Mouse (Mus musculus) liver, embryonic 15.5 days (tissue): Measurements from ENCODE around the gene Arhgap4. TPM values are rescaled to one million over a fixed set of nuclear protein-coding genes. Genes with fewer than 3 reads are reported as not detected.
A peak's percentile ranks its signal among the peaks of the same experiment; 100 is the strongest.

Source experiments
- ATAC-seq: fragments of 200-750 bp; cut with Nextera tagmentation; 2 replicates; pipeline ENCODE4 v1.8.0; 2017; ENCODE audit warnings: moderate number of reproducible peaks, mild to moderate bottlenecking, moderate library complexity; ENCODE audit not compliant: insufficient read depth
- H3K27ac ChIP-seq: fragments of 300-500 bp; sonication (generic); replicated peaks from 2 replicates; pipeline ENCODE4 v1.5.1; 2015; ENCODE audit warnings: mild to moderate bottlenecking, inconsistent platforms
- H3K27me3 ChIP-seq: fragments of 300-500 bp; sonication (generic); 2 replicates; pipeline ENCODE4 v1.6.1; 2015; ENCODE audit warnings: mild to moderate bottlenecking, inconsistent platforms
- H3K36me3 ChIP-seq: fragments of 300-500 bp; sonication (generic); replicated peaks from 2 replicates; pipeline ENCODE4 v1.6.1; 2015; ENCODE audit warnings: moderate library complexity, mild to moderate bottlenecking, inconsistent platforms
- H3K4me1 ChIP-seq: fragments of 300-500 bp; sonication (generic); replicated peaks from 2 replicates; pipeline ENCODE4 v1.6.1; 2015; ENCODE audit warnings: inconsistent platforms
- H3K4me2 ChIP-seq: fragments of 300-500 bp; sonication (generic); 2 replicates; pipeline ENCODE4 v1.6.1; 2015; ENCODE audit warnings: moderate library complexity, mild to moderate bottlenecking, inconsistent platforms
- H3K4me3 ChIP-seq: fragments of 300-500 bp; sonication (generic); replicated peaks from 2 replicates; pipeline ENCODE4 v1.5.1; 2015; ENCODE audit warnings: mild to moderate bottlenecking, inconsistent platforms
- H3K9ac ChIP-seq: fragments of 300-500 bp; sonication (generic); 2 replicates; pipeline ENCODE4 v1.6.1; 2015; ENCODE audit warnings: moderate library complexity, mild to moderate bottlenecking, inconsistent platforms
- H3K9me3 ChIP-seq: fragments of 300-500 bp; sonication (generic); replicated peaks from 2 replicates; pipeline ENCODE4 v1.6.1; 2016; ENCODE audit warnings: inconsistent platforms
- WGBS: fragments of 180-500 bp; shearing (Covaris S2); methylation state at CpG from one replicate; pipeline ENCODE4 v1.1.7; 2015; ENCODE audit warnings: mixed read lengths; ENCODE audit not compliant: insufficient replicate concordance; 5-methylcytosine and 5-hydroxymethylcytosine counted together
- polyA plus RNA-seq: library from polyadenylated mRNA; unstranded; fragments of >200 nt; fragmentation: Nextera tagmentation; extraction: Ambion mirVana; gene quantifications from 2 replicates; pipeline ENCODE4 v1.2.1, GENCODE M21; 2015

Gene Arhgap4
- polyA plus RNA-seq, 1 experiment from 2014 or later = 6.4 TPM

- Histone ChIP-seq H3K4me2 (peak overlapping the region; percentile 44), H3K27me3 (peaks cover 44% of the 10 kb centered on the region), H3K36me3 (no peaks in the 10 kb centered on the region), H3K27ac (no peak overlapping the region), H3K9me3 (no peaks in the 10 kb centered on the region), H3K4me1 (0 out of 2 replicates have a peak, but pooled peaks cover 3% of the 10 kb centered on the region), H3K4me3 (peak overlapping the region; percentile 21), H3K9ac (no peak overlapping the region)
- ATAC-seq = no peak
- 20% methylated on average over 45 of the region's 48 CpGs for WGBS
Measured at GRCm38 (mm10) chrX:73880194-73881035, 41.3 kb downstream of the Arhgap4 start.

- 48% methylated on average over 1 of the region's 1 CpGs for WGBS
- H3K4me3 ChIP-seq = no peak overlapping the region
- no peak overlapping the region for H3K4me2 ChIP-seq
- no peak overlapping the region for H3K27ac ChIP-seq
- H3K9me3 ChIP-seq = no peaks in the 10 kb centered on the region
- H3K4me1 ChIP-seq = 0 out of 2 replicates have a peak, but pooled peaks cover 3% of the 10 kb centered on the region
- no peaks in the 10 kb centered on the region for H3K36me3 ChIP-seq
- no peak overlapping the region for H3K9ac ChIP-seq
- peaks cover 41% of the 10 kb centered on the region for H3K27me3 ChIP-seq
- ATAC-seq = no peak
Measured at GRCm38 (mm10) chrX:73877014-73877413, 44.7 kb downstream of the Arhgap4 start.

DNA sequence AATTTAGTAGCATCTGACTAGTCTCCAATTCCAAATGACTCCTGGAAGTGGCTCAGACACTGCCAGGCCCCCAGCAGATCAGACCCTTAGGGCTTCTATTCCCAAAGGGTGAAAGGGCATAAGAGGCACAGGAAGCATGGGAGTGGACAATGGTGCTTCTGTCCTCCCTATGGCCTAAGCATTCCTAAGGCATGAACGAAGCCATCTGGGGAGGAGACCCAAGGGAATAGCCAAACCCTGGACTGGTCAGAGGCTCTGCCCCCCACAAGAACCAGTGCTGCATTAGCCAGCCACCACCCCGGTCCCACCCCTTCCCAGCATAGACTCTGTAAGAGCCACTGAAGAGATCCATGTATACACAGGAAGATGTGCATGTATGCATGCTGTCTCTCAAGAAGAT lies 45.8 kb downstream of the Arhgap4 start:
- Histone ChIP-seq H3K9ac (no peak overlapping the region), H3K4me1 (0 out of 2 replicates have a peak, but pooled peaks cover 3% of the 10 kb centered on the region), H3K4me2 (no peak overlapping the region), H3K27me3 (peaks cover 29% of the 10 kb centered on the region), H3K4me3 (no peak overlapping the region), H3K27ac (no peak overlapping the region), H3K9me3 (no peaks in the 10 kb centered on the region), H3K36me3 (no peaks in the 10 kb centered on the region)
- WGBS = 50% methylated on average over 2 of the region's 2 CpGs
- ATAC-seq = no peak

- H3K27me3 ChIP-seq = 0 out of 2 replicates have a peak, but pooled peaks cover 5% of the 10 kb centered on the region
- H3K4me2 ChIP-seq = no peak overlapping the region
- H3K9ac ChIP-seq = no peak overlapping the region
- ATAC-seq = no peak
- WGBS = 27% methylated on average over 1 of the region's 1 CpGs
- no peaks in the 10 kb centered on the region for H3K36me3 ChIP-seq
- no peak overlapping the region for H3K4me3 ChIP-seq
- H3K4me1 ChIP-seq = peaks cover 14% of the 10 kb centered on the region
- H3K27ac ChIP-seq = no peak overlapping the region
- H3K9me3 ChIP-seq = no peaks in the 10 kb centered on the region
Measured at GRCm38 (mm10) chrX:73871956-73872355, 49.7 kb downstream of the Arhgap4 start.

GRCm38 (mm10) chrX:73871474-73871873 lies 50.2 kb downstream of the Arhgap4 start:
- Histone ChIP-seq H3K36me3 (no peaks in the 10 kb centered on the region), H3K9me3 (no peaks in the 10 kb centered on the region), H3K27ac (no peak overlapping the region), H3K9ac (no peak overlapping the region), H3K4me2 (no peak overlapping the region), H3K27me3 (0 out of 2 replicates have a peak, but pooled peaks cover under 1% of the 10 kb centered on the region), H3K4me3 (no peak overlapping the region), H3K4me1 (peaks cover 19% of the 10 kb centered on the region)
- no peak for ATAC-seq

GRCm38 (mm10) chrX:73869334-73869733 lies 52.3 kb downstream of the Arhgap4 start:
- H3K9me3 ChIP-seq = no peaks in the 10 kb centered on the region
- no peaks in the 10 kb centered on the region for H3K36me3 ChIP-seq
- no peak overlapping the region for H3K4me2 ChIP-seq
- ATAC-seq = no peak
- no peaks in the 10 kb centered on the region for H3K27me3 ChIP-seq
- no peak overlapping the region for H3K27ac ChIP-seq
- 14% methylated on average over 5 of the region's 5 CpGs for WGBS
- H3K4me1 ChIP-seq = peaks cover 20% of the 10 kb centered on the region
- no peak overlapping the region for H3K4me3 ChIP-seq
- no peak overlapping the region for H3K9ac ChIP-seq

DNA sequence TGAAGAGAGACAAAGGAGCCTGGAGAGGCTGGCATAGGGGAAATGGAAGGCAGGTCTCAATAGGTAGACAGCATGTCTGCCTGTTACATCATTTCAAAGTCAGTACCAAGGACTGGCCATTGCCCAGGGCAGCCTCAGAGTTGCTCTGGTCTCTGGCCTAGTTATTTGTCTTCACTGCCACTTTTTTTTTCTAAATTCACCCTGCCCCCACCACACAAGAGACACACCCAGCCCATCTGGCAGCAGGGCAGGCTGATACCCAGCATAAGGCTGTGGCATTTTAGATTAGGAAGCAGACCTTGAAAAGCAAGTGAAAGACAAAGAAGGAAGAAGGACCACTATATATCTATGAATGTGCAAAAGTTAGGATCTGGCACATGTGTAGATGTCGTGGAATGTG lies 53.8 kb downstream of the Arhgap4 start:
- H3K4me2 ChIP-seq = peak overlapping the region; percentile 21; the same call in 1 of the 2 replicates
- ATAC-seq = peak; percentile 84
- H3K4me1 ChIP-seq = peaks cover 20% of the 10 kb centered on the region
- no peak overlapping the region for H3K27ac ChIP-seq
- no peaks in the 10 kb centered on the region for H3K27me3 ChIP-seq
- WGBS = 32% methylated on average over 1 of the region's 1 CpGs
- H3K9ac ChIP-seq = no peak overlapping the region
- H3K4me3 ChIP-seq = no peak overlapping the region
- H3K36me3 ChIP-seq = no peaks in the 10 kb centered on the region
- H3K9me3 ChIP-seq = no peaks in the 10 kb centered on the region

GRCm38 (mm10) chrX:73867256-73867655 lies 54.4 kb downstream of the Arhgap4 start:
- no peak overlapping the region for H3K9ac ChIP-seq
- no peak overlapping the region for H3K4me3 ChIP-seq
- H3K4me1 ChIP-seq = peaks cover 20% of the 10 kb centered on the region
- H3K27ac ChIP-seq = no peak overlapping the region
- H3K27me3 ChIP-seq = no peaks in the 10 kb centered on the region
- 0 out of 2 replicates have a peak, but pooled peaks have one; percentile 23 for ATAC-seq
- H3K36me3 ChIP-seq = no peaks in the 10 kb centered on the region
- no peak overlapping the region for H3K4me2 ChIP-seq
- H3K9me3 ChIP-seq = no peaks in the 10 kb centered on the region
- 27% methylated on average over 3 of the region's 3 CpGs for WGBS

- WGBS = 47% methylated on average over 3 of the region's 3 CpGs
Measured at GRCm38 (mm10) chrX:73864692-73865091, 57.0 kb downstream of the Arhgap4 start.

DNA sequence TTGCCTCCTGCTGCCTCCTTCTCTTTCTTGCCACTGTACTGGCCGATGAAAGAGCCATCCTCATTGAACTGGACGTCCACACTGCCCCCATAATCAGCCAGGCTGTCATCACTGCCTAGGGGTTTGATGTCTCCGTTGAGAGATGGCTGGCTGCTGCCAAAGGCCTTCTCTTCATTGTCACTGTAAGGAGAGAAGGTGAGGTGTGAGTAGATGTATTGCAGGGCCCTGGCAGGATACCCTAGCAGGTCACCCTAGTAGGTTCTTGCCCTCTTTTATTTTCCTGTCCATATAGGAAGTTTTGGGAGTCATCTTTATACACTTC lies 66.6 kb downstream of the Arhgap4 start:
- Histone ChIP-seq H3K36me3 (no peaks in the 10 kb centered on the region), H3K9me3 (no peaks in the 10 kb centered on the region), H3K4me1 (no peaks in the 10 kb centered on the region), H3K27me3 (peaks cover 3% of the 10 kb centered on the region; the same call in 1 of the 2 replicates), H3K9ac (no peak overlapping the region), H3K4me3 (no peak overlapping the region), H3K27ac (no peak overlapping the region), H3K4me2 (no peak overlapping the region)
- WGBS = 45% methylated on average over 3 of the region's 3 CpGs
- ATAC-seq = no peak

More at GRCm38 (mm10) chrX:73864692-73865091, 57.0 kb downstream of the Arhgap4 start:
- H3K4me1 ChIP-seq = peaks cover 20% of the 10 kb centered on the region
- H3K36me3 ChIP-seq = no peaks in the 10 kb centered on the region
- no peak overlapping the region for H3K27ac ChIP-seq
- no peak overlapping the region for H3K4me2 ChIP-seq
- H3K9ac ChIP-seq = no peak overlapping the region
- H3K9me3 ChIP-seq = no peaks in the 10 kb centered on the region
- no peak for ATAC-seq
- H3K27me3 ChIP-seq = no peaks in the 10 kb centered on the region; the same call in 1 of the 2 replicates
- no peak overlapping the region for H3K4me3 ChIP-seq

GRCm38 (mm10) chrX:73854326-73855086 lies 67.2 kb downstream of the Arhgap4 start:
- Histone ChIP-seq H3K4me2 (no peak overlapping the region), H3K27ac (no peak overlapping the region), H3K9me3 (no peaks in the 10 kb centered on the region), H3K4me1 (no peaks in the 10 kb centered on the region), H3K27me3 (peaks cover 3% of the 10 kb centered on the region; the same call in 1 of the 2 replicates), H3K9ac (no peak overlapping the region), H3K36me3 (no peaks in the 10 kb centered on the region), H3K4me3 (no peak overlapping the region)
- ATAC-seq = no peak
- WGBS = 72% methylated on average over 9 of the region's 9 CpGs
